Mouse (Mus musculus): ENCODE data around the gene Optn.
A peak's percentile ranks its signal among the peaks of the same experiment; 100 is the strongest.

The Optn gene

DNA sequence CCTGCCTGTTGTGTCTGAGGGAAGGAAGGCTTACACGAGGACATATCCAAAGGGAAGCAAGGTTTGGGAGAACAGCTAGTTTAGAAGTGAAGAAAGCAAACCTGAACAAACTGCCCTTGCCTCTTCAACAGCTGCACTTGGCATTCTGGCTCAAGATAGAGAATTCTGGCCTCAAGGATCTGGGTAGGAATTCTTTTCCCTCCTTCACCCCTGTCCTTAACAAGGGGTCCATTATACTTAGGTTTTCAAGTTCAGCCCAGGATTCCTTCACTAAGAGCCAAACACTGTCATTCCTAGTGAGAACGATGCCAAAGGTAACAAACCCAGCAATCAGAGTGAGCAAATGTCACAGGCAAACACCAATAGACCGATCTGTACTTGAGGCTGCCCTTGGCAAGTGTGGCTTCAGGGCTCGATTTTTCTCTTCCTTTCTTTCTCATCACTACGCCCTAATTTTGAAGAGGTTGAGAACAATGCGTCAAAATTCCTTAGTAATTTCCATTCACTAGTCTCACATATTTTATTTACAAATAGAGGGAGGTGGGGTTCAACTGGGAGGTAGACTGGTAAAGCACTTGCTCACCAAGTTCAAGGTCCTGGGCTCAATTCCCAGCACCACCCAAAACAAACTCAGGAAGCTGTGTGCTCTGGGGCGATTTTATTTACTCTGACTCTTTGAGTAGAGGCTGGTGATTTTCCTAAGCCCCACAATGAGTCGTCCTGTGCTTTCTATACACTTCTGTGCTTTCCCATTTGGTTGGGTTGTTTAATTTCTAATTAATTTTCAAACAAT, 76.3 kb downstream of the Optn start:
- no peak for DNase-seq (ENCODE audit: low read depth, low spot score)

DNA sequence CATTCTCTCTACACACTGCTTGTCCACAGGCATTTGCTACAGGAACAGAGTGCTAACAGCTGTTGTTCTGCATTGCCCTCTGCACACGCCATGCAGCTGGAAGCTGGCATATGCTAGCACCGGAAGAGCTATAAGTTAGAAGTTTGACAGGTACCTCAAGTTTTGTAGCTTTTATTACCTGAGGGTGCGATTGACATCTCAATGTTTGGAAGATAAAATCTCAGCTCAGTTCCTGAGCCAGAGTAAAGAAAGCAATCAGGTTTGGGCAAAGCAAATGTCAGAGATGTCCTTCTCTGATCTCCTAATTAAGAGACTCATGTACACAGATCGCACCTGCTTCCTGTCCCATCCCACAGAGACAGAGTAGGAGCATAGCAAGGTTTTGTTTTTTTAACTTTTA, 77.1 kb downstream of the Optn start:
- DNase-seq (ENCODE audit: low read depth, low spot score) = no peak

DNA sequence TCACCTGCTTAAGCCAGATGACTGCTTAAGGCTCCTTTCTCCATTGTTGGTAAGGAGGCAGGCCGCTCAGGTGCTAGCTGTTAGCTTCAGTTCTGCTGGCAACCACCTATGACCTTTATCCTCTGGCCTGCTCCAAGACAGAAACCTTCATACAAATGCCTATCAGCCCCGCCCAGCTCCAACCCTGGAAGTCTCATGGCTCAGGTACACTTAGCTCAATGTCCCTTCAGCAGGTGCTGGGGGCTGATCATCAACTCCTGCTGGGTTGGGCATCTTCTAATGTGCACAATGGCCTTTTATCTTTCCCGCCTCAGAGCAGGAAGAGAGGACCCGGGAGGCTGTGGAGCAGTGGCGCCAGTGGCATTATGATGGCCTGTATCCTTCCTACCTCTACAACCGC, 78.9 kb downstream of the Optn start:
- no peak for DNase-seq (ENCODE audit: low read depth, low spot score)

DNA sequence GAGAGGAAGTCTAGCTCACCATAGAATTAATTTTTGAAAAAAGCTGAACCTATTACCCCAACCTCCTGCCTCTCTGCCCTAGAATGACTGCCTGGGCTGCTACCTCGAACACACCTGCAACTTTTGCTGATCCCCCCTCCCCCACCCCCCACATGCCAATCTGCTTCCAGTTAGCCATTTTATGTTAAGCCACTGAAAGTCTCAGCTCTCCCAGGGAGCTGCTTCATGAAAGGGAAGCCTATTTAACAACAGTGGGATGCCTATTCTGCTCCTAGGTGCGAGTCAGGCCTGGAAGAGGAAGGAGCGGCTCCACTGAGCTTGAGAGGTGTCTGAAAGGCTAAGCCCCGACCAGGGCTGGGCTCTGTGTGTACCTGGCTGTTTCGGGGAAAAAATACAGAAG, 79.9 kb downstream of the Optn start:
- no peak for DNase-seq (ENCODE audit: low read depth, low spot score)

DNA sequence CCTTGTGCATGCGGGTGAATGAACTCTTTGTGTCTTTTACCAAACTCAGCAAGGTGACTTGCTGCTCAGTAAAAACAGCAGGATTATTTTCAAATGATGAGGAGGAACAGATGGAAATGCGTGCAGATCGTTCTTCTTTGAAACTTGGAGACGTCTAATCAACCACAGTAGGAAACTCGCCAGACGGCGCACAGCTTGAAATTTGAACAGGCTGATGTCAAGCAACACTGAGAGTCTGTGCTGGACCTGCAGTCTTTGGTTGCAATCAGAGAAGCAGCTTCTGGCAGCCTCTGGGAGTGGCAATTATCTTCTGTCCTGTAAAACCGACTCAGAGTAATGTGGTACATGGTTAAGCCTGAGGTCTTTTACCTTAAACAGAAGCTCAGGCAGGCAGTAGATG, 85.8 kb downstream of the Optn start:
- peak; percentile 56 for DNase-seq (ENCODE audit: low read depth, low spot score)

DNA sequence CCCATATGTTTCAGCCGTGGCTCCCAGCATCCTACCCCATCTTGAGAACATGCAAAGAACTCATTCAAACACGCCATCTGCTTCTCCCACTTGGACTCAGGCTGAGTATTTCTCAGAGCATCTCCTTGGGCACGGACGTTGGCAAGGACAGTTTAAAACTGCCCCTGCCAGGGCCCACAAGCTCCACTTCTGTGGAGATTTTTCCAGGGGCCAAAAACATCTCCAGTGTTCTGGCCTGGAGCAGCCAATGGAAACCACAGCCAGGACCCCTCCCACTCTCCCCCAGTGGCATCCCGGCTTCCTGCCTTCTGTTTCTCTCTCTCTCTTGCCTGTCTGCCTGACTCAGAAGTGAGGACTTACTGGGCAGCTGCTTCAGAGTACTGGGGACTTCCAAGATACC, 88.0 kb downstream of the Optn start, which contains the start of gene Ucma:
Gene Ucma (plus strand): TSS at position 316 of the 400 bp plus-strand sequence.
- peak; percentile 46 for DNase-seq (ENCODE audit: low read depth, low spot score)

All from telencephalon, adult 2 months (tissue).